Mouse (Mus musculus) E14TG2a.4 (cell line): Measurements from ENCODE around the gene Gphn.

Experiments used
- CTCF ChIP-seq: conservative IDR thresholded peaks from 2 replicates; pipeline ENCODE4 v1.5.1; 2014; ENCODE audit warnings: low read length
- NANOG ChIP-seq: IDR thresholded peaks from 2 replicates; pipeline ENCODE4 v1.6.1; 2014; ENCODE audit warnings: borderline replicate concordance, low read length, mixed read lengths

- TF ChIP-seq CTCF, result no peak
- no peak for TF ChIP-seq NANOG
Observed at GRCm38 (mm10) chr12:78228139-78228538, 2.0 kb downstream of the Gphn start.
